Mouse (Mus musculus) midbrain, embryonic 14.5 days (tissue): ENCODE data around the gene Rpl19. TPM values are rescaled to one million over a fixed set of nuclear protein-coding genes. Genes with fewer than 3 reads are reported as not detected.
A peak's percentile ranks its signal among the peaks of the same experiment; 100 is the strongest.

Experiments used
- ATAC-seq: fragments of 200-750 bp; cut with Nextera tagmentation; 2 replicates; pipeline ENCODE4 v1.8.0; 2017; ENCODE audit warnings: moderate number of reproducible peaks, moderate library complexity; ENCODE audit not compliant: low FRiP score, low TSS enrichment
- DNase-seq: peaks from one replicate; pipeline ENCODE4 v3.0.0-alpha.2; 2015
- H3K27ac ChIP-seq: fragments of 300-500 bp; sonication (generic); replicated peaks from 2 replicates; pipeline ENCODE4 v1.5.1; 2014; ENCODE audit warnings: mild to moderate bottlenecking, low read depth, low read length, moderate library complexity
- H3K27me3 ChIP-seq: fragments of 300-500 bp; sonication (generic); 2 replicates; pipeline ENCODE4 v1.6.1; 2014; ENCODE audit warnings: low read length, control low read depth, mixed read lengths; ENCODE audit not compliant: control insufficient read depth, insufficient read depth
- H3K36me3 ChIP-seq: fragments of 300-500 bp; sonication (generic); 2 replicates; pipeline ENCODE4 v1.6.1; 2014; ENCODE audit warnings: low read length, control low read depth; ENCODE audit not compliant: control insufficient read depth, insufficient read depth
- H3K4me1 ChIP-seq: fragments of 300-500 bp; sonication (generic); 2 replicates; pipeline ENCODE4 v1.6.1; 2014; ENCODE audit warnings: mild to moderate bottlenecking, antibody characterized with exemption, low read length, control low read depth; ENCODE audit not compliant: control insufficient read depth, insufficient read depth
- H3K4me2 ChIP-seq: fragments of 300-500 bp; sonication (generic); 2 replicates; pipeline ENCODE4 v1.6.1; 2014; ENCODE audit warnings: mild to moderate bottlenecking, low read length, moderate library complexity
- H3K4me3 ChIP-seq: fragments of 300-500 bp; sonication (generic); replicated peaks from 2 replicates; pipeline ENCODE4 v1.5.1; 2014; ENCODE audit warnings: low read depth, low read length
- H3K9ac ChIP-seq: fragments of 300-500 bp; sonication (generic); replicated peaks from 2 replicates; pipeline ENCODE4 v1.6.1; 2014; ENCODE audit warnings: mild to moderate bottlenecking, low read length, moderate library complexity
- H3K9me3 ChIP-seq: fragments of 300-500 bp; sonication (generic); 2 replicates; pipeline ENCODE4 v1.6.1; 2016; ENCODE audit warnings: low read length, control low read depth, mixed read lengths; ENCODE audit not compliant: control insufficient read depth
- WGBS: fragments of 180-500 bp; shearing (Covaris S2); extraction: QIAGEN DNeasy Blood & Tissue Kit; methylation state at CpG from one replicate; pipeline ENCODE4 v1.1.7; 2014; 5-methylcytosine and 5-hydroxymethylcytosine counted together
- polyA plus RNA-seq: library from polyadenylated mRNA; unstranded; fragments of >200 nt; fragmentation: Nextera tagmentation; extraction: Ambion mirVana; gene quantifications from 2 replicates; pipeline ENCODE4 v1.2.1, GENCODE M21; 2014

Gene Rpl19
- polyA plus RNA-seq, 1 experiment from 2014 or later, result 685 TPM

- ATAC-seq (no peak), DNase-seq (no peak)
- no peaks in the 10 kb centered on the region for H3K9me3 ChIP-seq
- H3K4me1 ChIP-seq, result peaks cover 33% of the 10 kb centered on the region
- H3K4me3 ChIP-seq, result no peak overlapping the region
- no peak overlapping the region for H3K4me2 ChIP-seq
- H3K9ac ChIP-seq, result no peak overlapping the region
- 90% methylated on average over 3 of the region's 3 CpGs for whole genome bisulfite sequencing
- no peaks in the 10 kb centered on the region for H3K27me3 ChIP-seq
- H3K27ac ChIP-seq, result no peak overlapping the region
- H3K36me3 ChIP-seq, result peaks cover 16% of the 10 kb centered on the region
Measured at GRCm38 (mm10) chr11:98024516-98024915, 2.0 kb upstream of the Rpl19 start.

DNA sequence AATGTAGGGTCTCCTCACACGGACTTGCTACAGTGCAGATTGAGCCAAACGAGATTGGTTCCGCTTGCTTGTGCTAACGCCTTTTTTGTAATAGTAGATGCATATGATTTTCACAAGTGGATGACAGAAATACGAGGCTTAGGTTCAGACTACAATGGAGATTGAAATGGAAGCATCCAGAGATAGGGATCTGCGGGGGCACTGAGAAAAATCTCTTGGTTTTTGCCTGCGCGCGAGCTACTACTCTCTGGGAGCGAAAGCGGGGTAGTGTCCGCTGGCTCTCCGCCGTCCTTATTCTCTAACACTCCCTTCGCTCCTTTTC is 301 bp upstream of the Rpl19 start:
- Histone ChIP-seq H3K27me3 (no peaks in the 10 kb centered on the region), H3K9ac (peak overlapping the region; percentile 99), H3K27ac (peak overlapping the region; percentile 84), H3K4me3 (peak overlapping the region; percentile 100), H3K9me3 (no peaks in the 10 kb centered on the region), H3K36me3 (peaks cover 33% of the 10 kb centered on the region), H3K4me1 (peaks cover 16% of the 10 kb centered on the region), H3K4me2 (peak overlapping the region; percentile 89)
- DNase-seq (no peak), ATAC-seq (no peak)
- 4% methylated on average over 15 of the region's 15 CpGs for WGBS

DNA sequence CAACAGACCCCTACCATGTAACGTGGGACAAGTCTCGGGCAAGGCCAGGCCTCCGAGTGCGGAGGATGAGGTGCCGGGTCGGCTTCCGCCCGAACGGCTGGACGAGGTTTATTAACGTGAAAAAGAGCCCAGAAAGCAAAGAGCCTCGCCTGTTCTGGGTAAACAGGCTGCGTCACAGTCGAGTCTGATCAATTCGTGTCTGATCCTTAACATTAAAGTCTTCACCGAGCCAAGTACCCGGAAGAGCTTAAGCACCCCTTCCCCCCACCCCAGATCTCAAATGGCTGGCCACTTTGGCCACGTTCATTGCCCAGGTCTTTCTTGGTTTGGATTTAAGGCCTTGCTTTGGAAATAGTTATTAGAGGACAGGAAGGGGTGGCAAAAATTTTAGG is 783 bp downstream of the Rpl19 start:
- H3K4me1 ChIP-seq, result peaks cover 12% of the 10 kb centered on the region
- peak overlapping the region; percentile 84 for H3K27ac ChIP-seq
- no peak for DNase-seq
- peak overlapping the region; percentile 100 for H3K4me3 ChIP-seq
- no peaks in the 10 kb centered on the region for H3K27me3 ChIP-seq
- peaks cover 35% of the 10 kb centered on the region for H3K36me3 ChIP-seq
- H3K9me3 ChIP-seq, result no peaks in the 10 kb centered on the region
- WGBS, result 0% methylated on average over 18 of the region's 18 CpGs
- H3K4me2 ChIP-seq, result peak overlapping the region; percentile 89
- ATAC-seq, result peak; percentile 4; the same call in 1 of the 2 replicates
- H3K9ac ChIP-seq, result peak overlapping the region; percentile 99

GRCm38 (mm10) chr11:98027785-98028184 is 1.3 kb downstream of the Rpl19 start:
- no peak overlapping the region for H3K27ac ChIP-seq
- peak overlapping the region; percentile 99 for H3K9ac ChIP-seq
- 23% methylated on average over 7 of the region's 7 CpGs for WGBS
- peak overlapping the region; percentile 89 for H3K4me2 ChIP-seq
- no peaks in the 10 kb centered on the region for H3K9me3 ChIP-seq
- H3K36me3 ChIP-seq, result peaks cover 35% of the 10 kb centered on the region
- H3K4me1 ChIP-seq, result peaks cover 12% of the 10 kb centered on the region
- DNase-seq, result no peak
- H3K4me3 ChIP-seq, result peak overlapping the region; percentile 100
- H3K27me3 ChIP-seq, result no peaks in the 10 kb centered on the region
- ATAC-seq, result no peak

DNA sequence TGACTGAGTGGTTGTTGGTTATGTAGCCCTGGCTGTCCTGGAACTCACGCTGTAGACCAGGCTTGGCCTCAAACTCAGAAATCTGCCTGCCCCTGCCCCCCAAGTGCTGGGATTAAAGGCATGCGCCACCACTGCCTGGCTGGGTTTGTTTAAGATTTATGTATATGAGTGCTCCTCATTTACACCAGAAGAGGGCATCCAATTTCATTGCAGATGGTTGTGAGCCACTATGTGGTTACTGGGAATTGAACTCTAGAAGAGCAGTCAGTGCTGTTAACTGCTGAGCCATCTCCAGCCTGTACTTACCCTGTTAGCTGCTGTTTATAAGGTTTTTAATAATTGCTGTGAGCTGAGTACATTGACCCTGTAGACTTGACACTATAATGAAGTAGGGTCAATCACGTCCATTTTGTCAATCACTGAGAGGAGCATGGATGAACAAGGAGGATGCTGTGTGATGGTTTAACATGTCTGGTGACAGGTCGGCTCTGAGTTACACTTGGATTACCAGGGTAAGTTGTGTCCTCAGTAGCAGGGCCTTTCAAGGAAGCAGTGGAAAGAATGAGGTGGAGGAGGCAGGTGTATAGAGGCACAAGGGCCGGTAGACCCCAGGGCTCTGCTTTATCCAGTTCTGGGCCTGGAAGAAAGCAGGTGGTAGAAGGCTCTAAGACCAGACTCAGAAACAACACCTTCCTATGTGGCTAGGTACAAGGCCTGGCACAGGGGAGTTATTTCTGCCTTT is 4.4 kb downstream of the Rpl19 start:
- no peak overlapping the region for H3K4me3 ChIP-seq
- ATAC-seq, result no peak
- H3K9ac ChIP-seq, result no peak overlapping the region
- no peak overlapping the region for H3K27ac ChIP-seq
- peaks cover 18% of the 10 kb centered on the region for H3K4me1 ChIP-seq
- whole genome bisulfite sequencing, result 54% methylated on average over 5 of the region's 5 CpGs
- H3K9me3 ChIP-seq, result no peaks in the 10 kb centered on the region
- H3K27me3 ChIP-seq, result no peaks in the 10 kb centered on the region
- H3K4me2 ChIP-seq, result no peak overlapping the region
- peaks cover 35% of the 10 kb centered on the region for H3K36me3 ChIP-seq
- no peak for DNase-seq

GRCm38 (mm10) chr11:98031443-98031770 is 4.9 kb downstream of the Rpl19 start:
- H3K4me2 ChIP-seq, result no peak overlapping the region
- WGBS, result 3% methylated on average over 5 of the region's 5 CpGs
- H3K27ac ChIP-seq, result no peak overlapping the region
- H3K9me3 ChIP-seq, result no peaks in the 10 kb centered on the region
- DNase-seq, result peak; percentile 91
- ATAC-seq, result no peak
- no peak overlapping the region for H3K9ac ChIP-seq
- H3K27me3 ChIP-seq, result no peaks in the 10 kb centered on the region
- H3K36me3 ChIP-seq, result peaks cover 35% of the 10 kb centered on the region
- H3K4me3 ChIP-seq, result no peak overlapping the region
- peaks cover 20% of the 10 kb centered on the region for H3K4me1 ChIP-seq

DNA sequence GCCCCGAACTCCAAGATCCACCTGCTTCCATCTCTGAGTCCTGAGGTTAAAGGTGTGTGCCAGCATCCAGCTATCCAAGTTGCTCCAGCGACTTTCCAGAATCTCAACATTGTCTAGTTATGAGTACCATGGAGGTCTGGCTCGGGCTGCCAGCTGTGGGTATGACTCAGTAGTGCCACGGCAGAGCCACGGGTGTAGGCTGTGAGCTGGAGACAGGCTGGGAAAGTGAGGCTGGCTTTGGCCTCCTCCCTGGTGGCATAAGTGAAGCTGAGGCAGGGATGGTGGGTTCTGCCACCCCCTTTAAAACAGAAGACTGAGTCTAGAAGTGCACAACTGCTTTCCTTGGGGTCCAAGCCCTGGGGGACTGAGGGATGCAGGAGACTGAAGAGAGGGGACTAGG is 7.6 kb downstream of the Rpl19 start:
- H3K36me3 ChIP-seq, result peaks cover 23% of the 10 kb centered on the region
- no peak for ATAC-seq
- 86% methylated on average over 5 of the region's 5 CpGs for WGBS

DNA sequence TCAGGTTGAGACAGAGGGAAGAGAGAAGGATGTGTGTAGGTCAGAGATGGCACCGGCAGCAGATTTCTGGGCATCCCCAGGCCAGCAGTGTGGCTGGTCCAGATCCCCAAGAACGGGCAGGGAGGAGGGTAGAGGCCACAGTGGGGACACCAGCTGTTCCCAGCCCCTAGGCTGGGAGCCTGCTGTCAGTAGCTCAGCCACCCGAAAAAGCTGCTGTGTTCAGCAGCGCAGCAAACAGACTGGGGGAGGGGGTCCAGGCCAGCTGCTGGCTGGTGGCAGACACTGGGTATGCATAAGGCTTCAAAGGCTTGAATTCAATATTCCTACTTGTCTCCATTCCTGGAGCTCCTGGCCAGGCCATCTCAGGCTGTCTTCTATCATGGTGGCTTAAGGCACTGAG is 8.3 kb downstream of the Rpl19 start:
- DNase-seq (no peak), ATAC-seq (peak; percentile 46; the same call in 1 of the 2 replicates)
- Histone ChIP-seq H3K9ac (no peak overlapping the region), H3K4me2 (no peak overlapping the region; the same call in 1 of the 2 replicates), H3K27me3 (no peaks in the 10 kb centered on the region), H3K27ac (peak overlapping the region; percentile 55; the same call in 1 of the 2 replicates), H3K9me3 (no peaks in the 10 kb centered on the region), H3K36me3 (peaks cover 16% of the 10 kb centered on the region), H3K4me3 (no peak overlapping the region), H3K4me1 (peaks cover 18% of the 10 kb centered on the region)
- 16% methylated on average over 4 of the region's 4 CpGs for WGBS

More for the DNA sequence above, 7.6 kb downstream of the Rpl19 start:
- no peak overlapping the region for H3K9ac ChIP-seq
- H3K4me3 ChIP-seq, result no peak overlapping the region
- DNase-seq, result no peak
- peaks cover 18% of the 10 kb centered on the region for H3K4me1 ChIP-seq
- no peaks in the 10 kb centered on the region for H3K9me3 ChIP-seq
- no peak overlapping the region for H3K4me2 ChIP-seq
- H3K27ac ChIP-seq, result no peak overlapping the region
- H3K27me3 ChIP-seq, result no peaks in the 10 kb centered on the region

GRCm38 (mm10) chr11:98035977-98036377 is 9.5 kb downstream of the Rpl19 start:
- peak overlapping the region; percentile 83 for H3K4me2 ChIP-seq
- 0% methylated on average over 27 of the region's 27 CpGs for WGBS
- DNase-seq (peak; percentile 81), ATAC-seq (peak; percentile 69)
- no peaks in the 10 kb centered on the region for H3K27me3 ChIP-seq
- H3K9ac ChIP-seq, result peak overlapping the region; percentile 58
- peaks cover 4% of the 10 kb centered on the region for H3K36me3 ChIP-seq
- H3K4me3 ChIP-seq, result peak overlapping the region; percentile 38
- peaks cover 18% of the 10 kb centered on the region for H3K4me1 ChIP-seq
- no peaks in the 10 kb centered on the region for H3K9me3 ChIP-seq
- H3K27ac ChIP-seq, result no peak overlapping the region; the same call in 1 of the 2 replicates
